Mouse (Mus musculus) ES-Bruce4 (cell line): ENCODE data around the gene Fam43a.

ENCODE experiments used
- CTCF ChIP-seq: IDR thresholded peaks from one replicate; pipeline ENCODE4 v1.8.1; 2011; ENCODE audit warnings: low read depth, low read length
- POLR2A ChIP-seq: IDR thresholded peaks from one replicate; pipeline ENCODE4 v1.8.1; 2011; ENCODE audit warnings: low read length; ENCODE audit not compliant: insufficient read depth

DNA sequence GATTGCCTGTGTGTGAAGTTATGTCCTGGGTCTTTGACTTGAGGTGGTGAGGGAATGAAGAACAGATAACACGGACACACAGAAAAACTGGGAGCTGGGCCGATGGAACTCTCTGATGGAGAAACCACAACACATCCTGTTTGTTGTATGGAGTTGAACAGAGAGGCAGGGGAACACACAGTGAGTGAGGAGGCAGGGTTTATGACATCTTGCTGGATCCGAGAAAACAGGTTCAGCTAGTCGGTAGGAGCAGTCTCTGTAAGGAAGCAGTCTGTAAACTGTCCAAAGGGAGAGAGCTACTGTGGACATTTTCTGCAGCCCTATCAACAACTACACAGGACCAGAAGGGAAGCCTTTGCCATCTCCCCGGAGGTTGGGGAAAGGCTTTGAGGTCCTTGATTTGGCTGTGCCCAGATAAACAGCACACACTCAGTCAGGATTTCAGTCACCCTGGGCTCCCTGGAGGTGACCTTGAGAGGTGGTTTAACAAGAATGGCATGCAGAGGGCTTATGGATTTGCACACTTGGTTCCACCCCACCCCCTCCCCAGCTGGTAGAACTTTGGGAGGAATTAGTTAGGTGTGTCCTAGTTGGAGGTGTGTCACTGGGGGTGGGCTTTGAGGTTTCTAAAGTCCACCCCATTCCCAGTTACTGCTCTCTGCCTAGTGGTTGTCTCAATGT is 40.1 kb upstream of the Fam43a start:
- no peak for TF ChIP-seq CTCF
- no peak for TF ChIP-seq POLR2A
